Mouse (Mus musculus) thymus, postnatal 36 days (tissue): ENCODE data around the gene Gm20388.

Source experiments
- DNase-seq, 2 experiments: peaks; one replicate each; pipeline ENCODE4 v3.0.0; 2022; ENCODE audit warnings: mixed read lengths in 2 of 2

The Gm20388 gene

GRCm38 (mm10) chr8:120270449-120270848 lies 359.8 kb downstream of the Gm20388 start:
- no peak for DNase-seq

DNA sequence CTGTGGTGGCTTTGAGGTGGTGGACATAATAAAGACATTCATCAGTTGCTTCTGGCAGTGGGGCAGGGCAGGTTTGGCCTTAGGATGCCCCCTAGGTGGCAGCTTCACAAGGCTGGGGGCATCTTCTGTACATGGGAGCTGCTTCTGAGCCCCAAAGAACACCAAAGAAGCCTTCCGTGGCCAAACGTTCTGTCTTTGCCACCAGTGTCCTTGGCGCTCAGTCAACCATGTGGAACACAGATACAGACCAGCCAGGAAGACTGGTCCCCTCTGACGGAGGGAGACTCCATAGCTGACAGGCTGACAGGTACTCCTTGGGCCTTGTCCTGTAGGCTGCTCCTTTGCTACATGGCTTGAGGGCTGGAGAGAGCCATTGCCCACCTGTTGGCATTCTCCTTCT lies 362.8 kb downstream of the Gm20388 start:
- DNase-seq = no peak

DNA sequence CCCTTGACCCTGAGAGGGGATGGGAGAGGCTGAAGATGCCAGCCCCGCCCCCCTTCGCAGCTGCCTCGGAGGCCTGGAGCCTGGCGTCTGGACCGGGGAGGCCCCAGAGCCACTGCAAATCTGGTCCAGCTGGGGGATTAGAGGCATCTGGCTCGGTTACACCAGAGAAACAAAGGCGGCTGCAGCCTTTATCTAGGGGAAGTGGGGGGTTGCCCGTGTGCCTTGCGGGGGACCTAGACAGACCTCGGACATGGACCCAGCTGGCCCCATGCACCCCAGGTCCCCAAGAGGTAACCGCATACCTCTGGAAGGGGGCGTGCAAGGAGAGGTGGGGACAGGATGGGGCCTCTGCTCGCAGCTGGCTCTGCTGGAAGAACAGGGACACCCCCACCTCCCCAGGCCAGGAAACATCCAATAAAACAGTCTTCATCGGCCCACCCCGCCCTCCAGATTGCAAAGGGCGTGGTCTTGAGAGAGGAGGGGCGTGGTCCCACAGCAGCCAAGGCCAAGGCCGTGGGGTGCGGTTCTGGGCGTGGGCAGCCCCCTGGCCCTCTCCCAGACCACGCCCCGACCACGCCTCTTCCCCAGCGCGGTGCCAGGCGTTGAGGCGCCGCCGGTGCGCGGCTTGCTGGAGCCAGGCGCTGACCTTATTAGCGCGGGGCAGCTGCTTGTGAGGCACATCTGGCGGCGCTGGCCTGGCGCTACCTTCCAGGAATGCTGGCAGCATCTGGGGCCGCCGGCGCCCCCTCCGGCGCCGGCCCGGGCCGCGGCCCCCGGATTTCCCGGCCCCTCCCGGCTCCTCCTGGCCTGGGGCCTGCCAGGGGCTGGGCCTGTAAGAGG lies 365.6 kb downstream of the Gm20388 start:
- DNase-seq = peak; percentile 69 to 78

DNA sequence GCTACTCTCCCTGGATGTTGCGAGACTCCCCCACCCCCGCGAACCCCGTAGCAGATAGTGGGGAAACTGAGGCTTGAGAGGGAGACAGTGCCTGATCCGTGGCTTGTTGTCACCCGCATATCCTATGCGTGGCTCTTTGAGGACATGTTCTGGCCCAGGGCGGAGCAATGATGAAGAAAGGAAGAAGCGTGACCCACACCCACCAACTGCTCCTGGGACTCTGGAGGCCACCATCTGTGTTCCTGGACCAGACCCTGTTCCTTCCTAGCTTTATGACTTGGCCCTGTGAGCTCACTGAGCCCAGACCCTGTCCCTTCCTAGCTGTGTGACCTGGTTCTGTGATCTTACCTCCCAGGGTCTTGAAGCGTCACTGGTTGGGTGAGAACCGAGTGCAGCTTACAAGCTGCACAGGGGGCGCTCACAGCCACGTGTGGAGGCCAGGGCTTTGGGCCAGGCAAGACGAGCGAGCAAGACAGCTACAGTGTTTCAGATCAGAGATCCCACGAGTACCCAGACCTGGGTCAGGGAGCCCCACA lies 366.3 kb downstream of the Gm20388 start:
- DNase-seq = peak; percentile 35 to 42

GRCm38 (mm10) chr8:120278009-120278408 lies 367.4 kb downstream of the Gm20388 start:
- DNase-seq = no peak

DNA sequence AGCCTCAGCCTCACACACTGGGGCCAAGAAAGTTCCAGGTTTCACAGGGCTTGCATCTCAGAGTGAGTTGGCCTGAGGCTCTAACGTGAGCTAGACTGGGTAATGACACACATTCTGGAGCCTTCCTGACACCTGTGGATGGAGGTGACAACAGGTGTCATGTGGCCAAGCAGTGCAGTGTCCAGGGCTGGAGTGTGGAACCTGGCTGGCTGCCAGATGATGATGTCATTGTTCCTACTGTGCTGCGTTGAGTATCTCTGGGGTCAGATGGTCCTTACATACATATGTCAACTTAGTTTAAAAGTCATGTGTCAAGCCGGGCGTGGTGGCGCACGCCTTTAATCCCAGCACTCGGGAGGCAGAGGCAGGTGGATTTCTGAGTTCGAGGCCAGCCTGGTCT lies 368.8 kb downstream of the Gm20388 start:
- DNase-seq = no peak

DNA sequence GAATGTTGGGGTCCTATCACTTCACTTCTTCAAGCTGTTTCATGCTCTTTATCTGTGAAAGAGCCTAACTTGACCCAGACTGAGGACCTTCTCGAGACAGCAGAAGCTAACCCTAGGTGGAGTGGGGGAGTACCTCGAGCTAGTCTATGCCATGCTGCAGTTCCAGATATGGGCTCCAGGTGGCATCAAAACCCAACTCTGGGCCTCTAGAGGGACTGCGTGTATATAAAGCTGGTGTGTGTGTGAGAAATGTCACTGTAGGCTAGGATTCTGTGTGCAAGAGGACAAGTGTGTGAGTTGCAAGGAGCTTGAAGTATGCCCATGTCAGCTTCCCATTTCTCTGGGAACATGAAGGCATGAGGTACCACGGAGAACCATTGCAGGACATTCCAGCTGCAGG lies 370.8 kb downstream of the Gm20388 start:
- peak; percentile 84 to 85 for DNase-seq

GRCm38 (mm10) chr8:120282465-120282864 lies 371.8 kb downstream of the Gm20388 start:
- DNase-seq = no peak

DNA sequence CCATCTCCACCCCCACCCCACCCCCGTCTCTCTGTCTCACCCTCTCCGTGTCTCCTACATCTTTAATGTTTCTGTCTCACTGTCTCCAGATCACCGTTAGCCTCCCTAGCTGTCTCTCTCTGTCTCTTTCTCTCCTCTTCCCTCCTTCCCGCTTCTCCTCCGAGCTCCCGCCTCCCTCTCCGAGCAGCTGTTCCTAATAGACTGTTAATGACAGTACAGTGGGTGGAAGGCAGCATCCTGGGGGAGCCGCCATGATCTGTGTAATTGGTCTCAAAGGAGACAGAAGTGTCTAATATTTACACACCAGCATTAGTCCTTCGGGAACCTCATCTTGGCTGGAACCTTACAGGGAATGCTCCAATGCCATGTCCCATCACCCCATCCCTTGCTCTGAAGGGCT lies 373.6 kb downstream of the Gm20388 start:
- DNase-seq = no peak

GRCm38 (mm10) chr8:120285033-120285432 lies 374.4 kb downstream of the Gm20388 start:
- peak; percentile 66 to 83 for DNase-seq

DNA sequence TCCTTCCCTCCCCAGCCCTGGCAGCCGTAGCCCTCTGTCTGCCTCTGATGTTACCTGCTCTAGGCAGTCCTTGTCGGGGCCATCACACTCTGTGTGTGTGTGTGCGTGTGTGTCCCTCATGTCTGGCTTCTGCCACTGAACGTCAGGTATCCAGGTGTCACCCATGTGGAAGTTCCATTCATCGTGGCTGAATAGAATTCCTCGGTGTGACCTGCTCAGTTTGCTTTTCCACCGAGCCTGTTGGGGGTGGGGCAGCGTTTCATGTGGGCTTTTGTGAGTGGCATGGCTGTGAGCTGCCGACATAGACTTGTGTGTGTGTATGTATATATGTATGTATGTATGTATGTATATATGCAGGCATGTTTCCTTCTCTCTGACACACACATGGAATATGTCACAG lies 375.2 kb downstream of the Gm20388 start:
- peak in 1 of 2 experiments; percentile 46 for DNase-seq

DNA sequence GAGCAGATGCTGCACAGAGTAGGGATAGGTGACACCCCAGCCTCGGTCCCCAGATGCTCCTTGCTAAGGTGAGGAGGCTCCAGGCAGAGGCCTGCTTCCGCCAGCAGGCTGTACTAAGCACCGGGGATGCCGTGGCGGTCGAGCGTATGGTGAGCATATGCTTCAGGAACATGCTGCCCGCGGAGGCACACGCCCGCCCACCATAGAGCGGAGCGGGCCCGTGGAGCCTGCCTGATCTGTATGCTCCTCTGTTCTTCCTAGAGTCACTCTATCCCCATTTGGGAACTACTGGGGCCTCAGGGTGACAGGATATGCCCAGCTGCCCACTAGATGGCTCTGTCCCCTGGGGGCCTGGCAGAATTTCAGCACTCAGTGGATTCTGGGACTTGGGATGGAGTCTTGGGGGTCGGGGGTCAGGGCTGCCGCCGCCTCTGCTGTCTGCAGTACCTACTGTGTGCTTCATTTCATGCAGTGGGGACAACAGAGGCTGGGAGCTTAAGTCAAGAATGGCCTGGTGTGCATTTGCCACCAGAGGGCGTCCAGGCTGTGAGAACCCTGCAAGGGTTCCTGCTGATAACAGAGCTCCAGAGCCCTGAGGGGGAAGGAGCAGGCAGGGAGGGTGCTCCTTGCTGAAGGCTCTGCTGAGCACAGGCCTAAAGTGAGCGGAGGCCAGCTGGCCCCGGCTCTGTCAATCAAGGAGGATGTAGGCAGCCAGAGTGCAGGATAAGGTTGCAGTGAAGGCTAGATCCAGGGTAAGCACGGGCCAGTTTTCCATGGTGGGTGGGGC lies 377.7 kb downstream of the Gm20388 start:
- peak; percentile 69 to 71 for DNase-seq

DNA sequence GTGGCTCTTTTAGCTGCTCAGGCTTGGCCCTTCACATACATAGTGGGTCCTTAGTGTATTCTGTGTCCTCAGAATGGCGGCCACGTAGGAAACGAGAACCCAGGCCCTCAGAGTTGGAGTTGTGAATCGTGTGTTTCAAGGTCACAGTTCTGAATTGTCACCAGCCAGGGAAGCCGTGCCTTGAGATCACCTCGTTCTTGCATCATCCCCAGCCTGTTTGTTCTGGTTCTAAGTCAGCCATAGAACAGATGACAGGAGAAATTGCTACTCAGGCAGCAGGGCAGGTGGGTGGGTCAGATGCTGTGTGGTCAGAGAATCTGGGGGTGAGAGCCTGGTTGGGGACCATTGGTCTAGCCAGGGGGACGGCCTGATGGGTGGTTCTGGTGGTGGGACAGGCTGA lies 378.6 kb downstream of the Gm20388 start:
- DNase-seq = no peak

- DNase-seq = no peak
These were observed 379.1 kb downstream of the Gm20388 start for GRCm38 (mm10) chr8:120289698-120290181.

DNA sequence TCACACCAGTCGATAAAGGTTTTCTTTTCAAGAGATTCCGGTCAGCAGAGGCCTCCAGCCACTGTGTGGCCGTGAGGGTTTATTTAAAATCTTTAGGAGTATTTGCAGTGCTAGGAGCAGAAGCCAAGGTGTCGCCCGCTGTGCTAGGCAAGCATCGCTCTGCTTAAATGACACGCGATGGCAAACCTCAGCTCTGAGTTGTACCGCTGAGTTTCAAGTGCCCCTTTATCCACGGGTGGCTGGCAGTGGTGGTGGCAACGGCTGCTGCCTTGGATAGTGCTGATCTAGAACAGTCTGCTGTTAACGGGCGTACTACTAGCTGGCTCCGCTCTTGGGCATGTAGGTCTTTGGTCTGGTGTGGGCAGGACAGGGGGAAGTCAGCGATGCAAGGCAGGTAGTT lies 380.0 kb downstream of the Gm20388 start:
- no peak for DNase-seq

DNA sequence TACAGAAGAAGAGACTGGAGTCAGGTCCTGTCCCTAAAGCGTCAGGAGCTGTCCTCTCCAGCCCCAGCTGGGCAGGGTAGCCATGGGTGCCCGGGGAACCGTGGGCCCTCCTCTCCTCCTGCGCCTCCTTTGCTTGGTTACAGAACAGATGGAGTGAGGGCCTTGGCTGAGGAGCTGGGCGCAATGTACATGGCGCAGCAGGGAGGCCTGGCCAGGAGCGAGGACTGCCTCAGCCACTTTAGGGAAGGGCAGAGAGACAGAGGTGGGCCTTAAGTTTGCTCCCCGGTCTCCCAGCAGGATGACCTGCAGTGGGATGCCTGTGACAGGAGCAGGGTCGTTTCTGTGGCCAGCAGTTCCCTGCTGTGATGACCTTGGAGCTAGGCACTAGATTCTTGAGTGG lies 381.0 kb downstream of the Gm20388 start:
- no peak for DNase-seq

DNA sequence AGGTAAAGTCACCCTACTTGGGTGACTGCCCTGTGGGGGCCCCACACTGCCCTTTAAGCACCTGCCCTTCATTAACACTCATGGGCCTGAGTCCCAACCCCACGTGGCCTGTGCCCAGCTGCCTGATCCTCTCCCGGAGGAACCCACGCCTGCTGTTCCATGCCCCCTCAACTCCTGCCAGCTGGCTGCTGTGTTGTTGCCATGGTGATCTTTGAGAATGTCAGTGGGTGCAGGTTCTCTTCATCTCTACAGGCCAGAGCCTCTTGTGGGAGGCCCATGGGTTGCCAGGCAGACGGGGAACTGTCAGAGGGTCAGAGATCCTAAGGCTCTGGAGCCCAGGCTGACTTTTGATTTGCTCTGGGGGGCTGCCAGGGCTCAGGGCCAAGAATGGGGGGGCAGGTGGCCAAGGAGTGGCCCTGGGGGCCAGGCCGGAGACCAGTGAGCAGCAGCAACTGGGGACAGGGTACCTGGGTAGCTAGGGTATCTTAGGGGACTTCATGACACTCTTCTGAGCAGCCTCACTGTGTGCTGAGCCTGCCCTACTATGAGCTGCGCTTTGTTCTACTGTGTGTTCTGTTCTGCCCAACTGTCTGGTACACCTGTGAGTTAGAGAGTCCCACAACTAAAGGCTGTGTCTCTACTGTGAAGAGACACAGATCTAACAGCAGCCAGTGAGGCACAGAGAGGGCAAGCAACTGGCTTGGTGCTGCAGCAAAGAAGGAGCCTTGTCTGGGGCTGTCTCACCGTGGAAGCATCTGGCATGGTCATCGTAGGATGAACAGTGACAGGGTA lies 381.9 kb downstream of the Gm20388 start:
- peak; percentile 29 to 54 for DNase-seq

DNA sequence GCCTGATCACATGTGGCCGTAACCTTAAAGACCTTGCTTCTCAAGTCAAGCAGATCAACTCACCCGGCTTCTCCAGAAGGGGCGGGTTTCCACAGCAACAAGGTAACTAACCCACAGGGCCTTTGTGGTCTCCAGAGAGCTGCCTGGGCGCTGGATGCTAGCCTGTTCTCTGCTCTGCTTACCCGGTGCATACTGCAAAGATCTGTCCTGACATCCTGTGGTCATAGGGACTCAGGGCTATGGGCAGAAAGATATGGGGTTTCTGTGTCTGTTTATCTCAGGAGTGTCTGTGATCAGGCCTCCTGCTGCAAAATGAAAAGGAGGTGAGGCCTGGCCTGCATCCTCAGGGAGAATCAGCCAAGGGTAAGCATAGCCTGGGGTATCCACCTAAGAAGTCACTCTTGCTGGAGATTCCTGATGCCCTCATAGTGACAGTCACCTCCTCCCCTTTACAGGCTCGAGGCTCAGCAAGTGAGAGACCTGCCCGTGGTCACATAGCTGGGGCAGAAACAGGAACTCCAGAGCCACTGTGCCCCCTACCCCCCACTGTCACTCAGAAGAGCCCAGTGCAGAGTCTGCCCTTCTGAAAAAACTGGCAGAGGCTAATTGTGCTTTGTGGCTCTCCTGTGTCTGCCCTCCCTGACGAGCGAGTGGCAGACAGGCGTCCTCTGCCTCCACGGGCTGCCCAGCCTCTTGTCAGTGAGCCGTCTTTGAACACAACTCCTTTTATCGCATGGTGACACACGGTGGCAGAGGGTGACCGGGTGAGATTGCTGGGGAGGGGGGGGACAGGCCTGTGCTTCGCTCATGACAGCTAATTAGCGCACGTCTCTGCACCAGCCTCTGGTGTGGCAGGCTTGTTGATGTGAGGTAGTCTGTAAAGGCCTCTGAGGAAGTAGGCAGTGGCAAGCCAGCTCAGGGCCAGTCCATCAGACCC lies 383.0 kb downstream of the Gm20388 start:
- DNase-seq = peak in 1 of 2 experiments; percentile 29

DNA sequence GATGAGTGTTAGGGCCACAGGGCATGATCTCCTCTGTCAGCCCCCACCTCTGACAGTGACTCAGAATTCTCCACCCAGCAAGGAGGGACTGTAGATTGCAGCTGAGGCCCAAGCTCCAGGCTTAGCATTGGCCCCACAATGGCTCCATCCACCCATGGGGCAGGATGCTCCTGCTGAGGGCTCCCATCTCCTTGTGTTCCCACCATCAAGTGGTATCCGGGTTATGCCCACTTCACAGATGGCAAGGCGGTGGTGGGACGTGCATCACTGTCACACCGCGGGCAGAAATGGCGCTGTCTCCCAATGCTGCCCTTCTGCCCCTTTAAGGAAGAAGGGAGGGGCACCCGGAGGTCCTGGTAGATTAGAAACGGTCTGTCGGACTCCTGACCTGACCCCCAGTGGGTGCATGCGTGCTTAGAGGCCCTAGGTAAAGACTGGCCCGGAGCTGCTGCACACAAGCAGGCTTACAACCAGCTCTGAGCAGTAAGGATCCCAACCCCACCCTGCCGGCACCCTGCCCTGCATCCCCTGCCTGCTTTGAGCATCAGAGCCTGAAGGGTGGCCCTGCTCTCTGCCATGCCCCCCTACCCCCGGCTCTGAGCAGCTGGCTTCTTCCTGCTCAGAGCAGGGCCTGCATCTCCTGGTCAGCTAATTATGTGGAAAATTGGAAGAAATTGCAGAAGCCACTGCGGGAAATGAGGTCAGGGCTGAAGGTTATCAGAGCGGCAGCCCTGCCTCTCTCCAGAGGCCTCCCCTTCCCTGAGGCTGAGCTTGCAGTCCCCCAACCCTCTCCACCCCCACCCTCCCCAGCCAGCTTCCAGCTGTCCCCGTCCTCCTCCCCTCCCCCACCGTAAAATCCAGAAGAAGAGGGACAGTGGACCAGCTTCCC lies 384.6 kb downstream of the Gm20388 start:
- DNase-seq = no peak

GRCm38 (mm10) chr8:120297000-120297399 lies 386.4 kb downstream of the Gm20388 start:
- no peak for DNase-seq
